Mouse (Mus musculus) embryo, embryonic 11 days (tissue): ENCODE measurements around the gene Tor2a.
A peak's percentile ranks its signal among the peaks of the same experiment; 100 is the strongest.

Source experiments
- DNase-seq: peaks from one replicate; pipeline ENCODE4 v3.0.0-alpha.2; 2015

Gene Tor2a

DNA sequence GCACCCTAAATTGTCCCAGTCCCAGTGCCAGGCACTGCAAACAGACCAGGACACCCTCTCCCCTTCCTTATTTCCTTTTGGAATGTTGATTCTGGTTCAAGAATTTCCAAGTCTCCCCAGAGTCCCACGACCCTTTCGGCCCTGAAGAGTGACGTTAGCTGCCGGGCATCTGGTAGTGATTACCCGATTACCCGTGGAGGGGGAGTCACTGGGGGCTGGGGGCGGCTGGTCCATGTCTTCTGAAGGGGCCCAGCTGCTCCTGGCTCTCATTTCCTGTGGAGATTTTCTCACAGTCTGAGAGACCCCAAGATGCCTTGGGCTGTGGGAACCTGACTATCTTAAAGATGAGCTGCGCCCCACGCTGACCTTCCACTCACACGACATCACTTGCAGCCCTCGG lies 26.2 kb upstream of the Tor2a start:
- DNase-seq = peak; percentile 85

DNA sequence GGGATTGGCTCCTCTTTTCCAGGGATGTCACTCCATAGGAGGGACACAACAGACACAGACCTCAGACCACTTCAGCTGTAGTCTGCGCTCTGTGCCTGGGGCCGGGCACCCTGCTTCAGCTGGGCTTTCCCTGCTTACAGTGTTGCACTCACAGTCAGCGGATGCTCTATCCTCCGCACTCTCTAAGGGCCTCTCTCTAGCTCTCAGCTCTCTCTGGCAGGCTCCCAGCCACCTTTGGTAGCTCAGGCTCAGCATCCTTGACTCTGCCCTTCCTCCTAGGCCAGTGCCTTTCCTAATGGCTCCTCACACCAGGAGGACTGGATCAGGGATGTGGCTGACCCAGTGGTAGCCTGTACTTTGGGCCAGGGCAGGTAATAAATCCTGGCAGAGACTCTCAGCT lies 25.1 kb upstream of the Tor2a start:
- DNase-seq = no peak

DNA sequence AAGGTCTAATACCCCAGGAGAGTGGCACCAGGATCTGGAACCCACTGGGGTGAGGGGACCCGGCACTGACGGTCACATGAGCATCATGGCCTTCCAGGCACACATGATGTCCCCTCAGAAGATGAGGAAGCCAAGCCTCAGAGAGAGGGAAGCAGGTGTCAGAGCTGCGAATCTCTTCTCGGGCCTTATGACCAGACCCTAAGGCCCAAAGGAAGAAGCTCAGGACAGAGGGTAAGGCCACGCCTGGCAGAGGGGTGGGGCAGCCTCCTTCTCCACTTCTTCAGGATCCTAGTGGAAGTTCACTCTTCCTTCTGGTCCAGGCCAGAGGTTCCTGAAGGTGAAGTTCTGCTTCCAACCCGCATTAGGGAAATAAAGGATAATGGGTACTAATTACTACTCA lies 24.3 kb upstream of the Tor2a start:
- no peak for DNase-seq

DNA sequence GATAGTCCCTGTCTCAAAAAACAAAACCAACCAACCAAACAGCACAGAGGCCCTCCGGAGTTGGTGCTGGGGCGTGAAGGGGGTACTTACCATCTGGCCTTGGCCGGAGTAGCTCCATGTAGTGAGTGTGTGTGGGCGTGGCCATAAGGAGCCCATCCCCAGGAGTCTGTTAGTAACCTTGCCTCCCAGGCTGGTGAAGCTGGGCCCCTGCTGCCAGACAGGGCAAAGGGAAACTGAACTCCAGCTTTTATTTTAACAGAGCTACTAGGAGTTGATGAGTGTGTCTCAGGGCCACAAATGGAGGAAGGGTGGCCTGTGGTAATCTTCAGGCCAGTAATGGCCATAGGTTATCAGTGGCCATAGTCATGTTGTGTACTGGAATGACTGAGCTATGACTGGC lies 22.6 kb upstream of the Tor2a start:
- no peak for DNase-seq

DNA sequence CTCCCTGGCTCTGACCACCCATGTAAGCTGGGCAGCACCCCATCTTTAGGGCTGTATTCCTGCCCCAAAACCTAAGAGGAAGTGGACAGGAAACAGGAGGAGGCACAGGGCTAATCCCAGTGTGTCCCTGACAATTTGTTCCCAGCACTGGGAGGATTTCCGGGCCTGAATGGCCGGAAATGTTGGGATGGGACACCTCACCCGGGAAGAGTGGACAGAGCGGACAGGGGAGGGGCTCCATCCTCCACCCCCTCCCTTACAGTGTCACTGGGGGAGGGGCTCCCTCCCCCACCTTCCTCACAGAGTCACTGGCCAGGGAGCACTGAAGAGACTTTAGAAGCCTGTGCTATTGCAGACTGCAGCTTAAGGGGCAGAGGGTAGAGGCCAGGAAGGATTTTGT lies 22.1 kb upstream of the Tor2a start:
- DNase-seq = no peak

DNA sequence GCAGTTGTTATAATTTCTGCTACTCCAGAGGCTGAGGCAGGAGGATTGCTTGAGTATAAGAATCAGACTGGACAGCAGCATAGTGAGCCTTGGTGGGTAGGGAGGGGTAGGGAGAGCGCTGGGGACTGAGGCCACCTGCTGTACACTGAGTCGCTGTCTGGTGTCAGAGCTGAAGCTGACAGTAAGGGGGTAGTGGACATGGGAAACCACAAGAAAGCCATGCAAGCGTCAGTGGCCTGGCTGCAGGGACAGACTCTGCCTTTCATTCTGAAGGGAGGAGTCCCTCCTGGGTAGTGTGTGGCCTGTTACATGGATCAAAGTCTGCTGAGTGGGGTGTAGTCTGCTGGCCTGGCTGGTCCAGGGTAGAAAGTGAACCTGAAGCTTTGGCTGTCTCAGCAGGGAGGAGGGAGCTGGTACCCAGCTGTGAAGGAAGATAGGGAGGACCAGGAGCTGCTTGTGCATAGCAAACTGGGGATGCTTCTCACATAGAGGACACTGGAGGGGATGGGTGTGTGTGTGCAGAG lies 20.7 kb upstream of the Tor2a start:
- no peak for DNase-seq

DNA sequence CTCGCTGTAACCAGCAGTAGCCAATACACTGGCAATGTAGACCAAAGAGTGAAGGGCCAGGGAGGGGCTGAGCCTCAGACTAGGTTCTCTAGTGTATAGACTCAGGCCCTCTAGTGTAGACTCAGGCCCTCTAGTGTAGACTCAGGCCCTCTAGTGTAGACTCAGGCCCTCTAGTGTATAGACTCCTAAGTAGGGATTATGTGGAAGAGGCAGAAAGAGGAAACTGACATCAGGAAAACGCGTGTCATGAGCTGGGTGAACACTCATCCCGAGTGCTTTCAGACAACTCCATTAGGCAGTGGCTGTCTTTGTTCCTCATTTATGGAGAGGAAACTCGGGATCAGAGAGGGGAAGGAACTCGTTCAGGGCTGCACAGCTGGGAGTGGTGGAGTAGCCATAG lies 20.0 kb upstream of the Tor2a start:
- DNase-seq = no peak

DNA sequence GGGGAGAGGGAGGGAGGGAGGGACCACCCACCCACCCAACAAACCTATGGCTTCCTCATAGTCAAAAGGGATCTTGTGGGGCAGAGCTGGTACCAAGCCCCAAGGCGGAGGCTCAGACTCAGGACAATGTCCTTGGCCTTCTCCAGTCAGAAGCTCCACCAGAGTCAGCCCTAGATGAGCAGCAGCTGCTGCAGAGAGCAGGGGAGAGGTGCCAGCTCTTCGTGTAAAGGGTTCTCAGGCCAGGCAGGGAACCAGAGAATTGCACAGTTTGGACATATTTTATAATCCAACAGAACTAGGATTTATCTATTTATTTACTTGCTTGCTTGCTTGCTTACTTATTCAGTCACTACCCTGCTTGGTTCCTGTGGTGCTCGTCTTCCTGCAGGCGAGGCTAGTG lies 17.7 kb upstream of the Tor2a start:
- no peak for DNase-seq

DNA sequence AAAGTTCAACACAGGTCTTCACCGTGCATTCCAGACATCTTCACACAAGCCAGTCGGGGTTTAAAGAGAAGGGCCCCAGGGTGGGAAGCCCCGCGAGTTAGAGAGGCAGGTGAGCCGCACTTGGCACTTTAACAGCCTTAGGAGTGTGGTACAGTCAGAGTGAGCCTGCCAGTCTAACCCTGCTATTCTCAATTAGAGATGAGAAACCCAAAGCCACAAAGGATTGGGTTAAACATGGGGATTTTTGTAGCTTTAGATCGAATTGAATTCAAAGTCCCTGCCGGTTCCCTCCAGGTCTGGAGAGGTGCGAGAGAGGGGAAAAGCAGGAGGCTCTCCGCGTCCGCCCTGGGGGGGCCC lies 16.1 kb upstream of the Tor2a start, which contains the start of gene 6330409D20Rik:
TSS of gene 6330409D20Rik (minus strand) at position 101 of the 357 bp plus-strand sequence.
- no peak for DNase-seq

DNA sequence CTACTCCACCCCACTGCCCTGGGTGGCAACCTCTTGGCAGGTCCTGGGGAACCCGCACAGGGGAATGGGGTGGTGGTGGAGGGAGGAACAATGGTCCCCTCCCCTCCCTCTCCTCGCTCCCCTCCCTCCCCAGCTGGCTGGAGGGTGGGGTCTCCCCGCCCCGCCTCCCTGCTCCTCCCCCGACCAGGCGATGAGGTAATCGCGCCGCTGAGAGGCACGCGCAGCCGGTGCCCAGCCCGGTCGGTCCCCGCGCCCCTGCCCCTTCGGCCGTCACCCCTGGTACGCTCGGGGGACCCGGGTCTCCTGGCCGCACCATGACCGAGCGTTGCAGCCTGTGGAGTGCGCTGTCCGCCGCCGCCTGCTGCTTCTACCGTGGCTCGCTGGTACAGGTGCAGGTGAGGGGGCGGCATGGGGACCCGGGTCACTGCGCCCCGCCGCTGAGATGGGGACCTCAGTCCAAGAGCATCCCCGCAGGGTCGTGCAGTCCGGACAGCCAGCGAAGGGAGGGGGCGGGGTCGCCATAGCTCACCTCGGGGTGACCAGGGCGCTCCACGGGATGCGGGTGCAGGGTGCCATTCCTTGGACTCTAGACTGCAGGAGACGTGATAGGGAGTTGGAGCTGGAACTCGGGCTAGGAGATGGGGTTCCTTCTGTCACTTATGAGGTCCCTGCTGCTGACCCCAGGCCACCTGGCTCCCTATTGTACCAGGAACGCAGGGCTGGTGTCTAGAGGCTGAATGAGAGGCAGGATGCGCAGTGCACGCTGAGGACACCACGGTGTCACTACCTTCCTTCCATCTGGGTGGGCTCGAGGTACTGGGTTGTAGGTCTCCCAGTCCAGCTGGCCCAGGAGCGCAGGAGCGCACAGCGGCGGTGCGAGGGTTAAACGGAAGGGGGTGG lies 15.5 kb upstream of the Tor2a start:
- DNase-seq = peak; percentile 78

DNA sequence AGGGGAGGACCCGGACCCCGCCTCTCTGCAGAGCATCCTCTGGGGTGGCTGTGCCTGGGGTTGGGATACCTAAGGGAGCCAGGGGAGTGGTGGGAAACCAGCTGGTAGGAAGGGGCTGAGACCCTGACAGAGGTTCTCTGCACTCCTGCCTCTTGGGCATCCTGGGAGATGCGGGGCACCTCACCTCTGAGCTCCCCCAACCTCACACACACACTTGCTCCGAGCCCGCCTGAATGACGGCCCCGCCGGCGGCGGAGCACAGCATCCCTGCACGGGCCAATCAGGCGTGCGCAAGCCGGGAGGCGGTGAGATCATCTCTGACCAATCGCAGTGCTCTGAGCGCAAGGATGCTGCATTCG lies 14.9 kb upstream of the Tor2a start:
- DNase-seq = peak; percentile 87

DNA sequence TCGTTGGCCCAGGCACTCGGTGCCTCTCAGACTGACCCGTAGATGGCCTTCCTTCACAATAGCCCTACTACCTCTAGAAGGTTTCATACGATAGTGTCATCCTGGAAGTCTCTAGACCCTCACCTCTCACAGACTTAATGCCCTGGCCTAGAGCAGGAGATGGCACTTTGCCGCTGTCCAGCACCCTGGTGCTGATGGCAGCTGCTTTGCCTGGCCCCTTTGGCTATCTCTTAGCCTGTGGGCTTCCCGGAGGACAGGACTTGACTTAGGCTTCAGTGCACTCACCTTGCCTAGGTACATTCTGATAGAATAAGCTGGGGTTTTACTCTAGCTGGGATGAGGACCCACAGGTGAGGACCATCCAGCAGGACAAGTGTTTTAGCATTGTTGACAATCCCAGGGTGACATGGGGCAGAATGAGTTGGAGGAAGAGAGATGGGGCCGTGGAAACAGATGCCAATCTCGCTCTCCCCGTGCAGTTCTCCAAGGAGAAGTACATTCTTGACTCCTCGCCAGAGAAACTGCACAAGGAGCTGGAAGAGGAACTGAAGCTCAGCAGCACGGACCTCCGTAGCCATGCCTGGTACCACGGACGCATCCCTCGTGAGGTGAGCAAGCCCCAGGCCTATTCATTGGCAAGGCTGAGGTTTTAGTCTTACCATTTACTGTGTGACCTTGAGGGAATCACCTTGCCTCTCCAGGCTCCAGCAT lies 12.6 kb upstream of the Tor2a start:
- no peak for DNase-seq

DNA sequence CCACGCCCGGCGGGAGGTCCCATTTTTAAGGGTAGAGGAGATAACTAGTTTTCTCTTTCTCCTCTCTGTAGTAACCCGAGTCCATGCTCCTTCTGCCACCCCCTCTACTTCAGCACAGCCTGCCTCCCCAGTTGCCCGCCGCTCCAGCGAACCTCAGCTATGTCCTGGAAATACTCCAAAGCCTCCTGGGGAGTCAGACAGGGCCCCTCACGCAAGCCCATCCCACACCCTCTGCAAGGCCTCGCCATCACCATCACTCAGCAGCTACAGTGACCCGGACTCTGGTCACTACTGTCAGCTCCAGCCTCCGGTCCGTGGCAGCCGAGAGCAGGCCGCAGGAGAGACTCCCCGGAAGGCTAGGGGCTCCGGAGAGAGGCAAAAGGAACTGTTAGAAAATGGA lies 8.0 kb upstream of the Tor2a start:
- DNase-seq = no peak

DNA sequence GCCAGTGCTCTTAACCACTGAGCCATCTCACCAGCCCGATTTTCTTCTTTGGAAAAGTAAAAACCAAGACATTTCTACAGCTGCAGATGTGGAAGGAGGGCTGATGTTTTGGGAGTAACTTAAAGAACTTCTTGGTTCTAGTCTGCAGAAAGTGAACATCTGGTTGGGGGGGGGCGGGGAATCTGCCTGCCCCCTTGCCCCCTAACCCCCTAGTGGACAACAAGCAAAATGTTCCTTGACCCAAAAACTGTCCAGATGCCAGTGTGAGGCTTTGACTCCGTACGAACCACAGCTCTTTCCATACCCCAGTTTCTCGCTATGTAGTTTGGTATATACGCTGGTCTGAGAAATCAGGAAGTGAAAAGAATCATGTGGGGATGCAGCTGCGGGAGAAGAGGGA lies 6.8 kb upstream of the Tor2a start:
- DNase-seq = no peak

DNA sequence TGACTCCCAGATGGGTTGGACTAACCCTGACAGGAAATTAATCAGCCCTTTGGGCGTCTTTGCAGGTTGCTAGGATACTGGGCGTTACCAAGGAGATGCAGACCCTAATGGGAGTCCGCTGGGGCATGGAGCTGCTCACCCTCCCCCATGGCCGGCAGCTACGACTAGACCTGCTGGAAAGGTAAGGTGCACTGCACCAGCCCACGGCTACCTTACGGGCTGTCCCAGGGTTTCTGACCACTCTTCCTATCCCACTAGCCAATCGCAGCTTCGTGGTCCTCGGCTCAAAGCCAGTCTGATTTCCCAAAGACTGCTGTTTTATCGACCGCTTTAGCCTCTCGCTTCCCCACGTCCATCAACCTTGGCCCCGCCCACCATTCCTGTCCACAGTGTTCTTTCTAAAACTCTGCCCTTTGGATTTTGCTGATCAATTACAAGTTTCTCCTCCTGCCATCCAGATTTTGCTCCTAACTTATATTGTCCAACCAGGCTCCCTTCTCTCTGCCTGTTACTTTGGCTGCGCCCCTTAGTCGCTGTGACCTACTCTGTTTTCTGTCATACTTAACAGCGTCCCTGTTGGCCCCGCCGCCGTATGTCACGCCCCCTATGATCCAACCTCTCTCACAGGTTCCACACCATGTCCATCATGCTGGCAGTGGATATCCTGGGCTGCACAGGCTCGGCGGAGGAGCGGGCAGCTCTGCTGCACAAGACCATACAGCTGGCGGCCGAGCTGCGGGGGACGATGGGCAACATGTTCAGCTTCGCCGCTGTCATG lies 6.0 kb upstream of the Tor2a start:
- DNase-seq = peak; percentile 87

DNA sequence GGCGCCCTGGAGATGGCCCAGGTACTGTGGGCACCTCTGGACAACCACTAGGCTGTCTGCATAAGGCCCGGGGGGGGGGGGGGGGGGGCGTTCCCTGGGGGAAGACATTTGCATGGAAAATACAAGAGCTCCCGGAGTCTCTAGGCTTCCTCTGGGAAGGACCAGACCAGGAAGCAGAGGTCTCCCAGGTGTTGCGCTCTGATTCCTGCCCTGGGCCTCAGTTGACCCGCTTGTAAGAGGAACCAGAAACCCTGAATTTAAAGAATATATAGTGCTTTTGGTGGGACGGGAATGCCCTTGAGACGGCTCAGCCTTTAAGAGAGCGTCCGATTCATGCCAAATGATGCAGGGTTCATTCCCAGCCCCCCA lies 5.4 kb upstream of the Tor2a start:
- DNase-seq = no peak

DNA sequence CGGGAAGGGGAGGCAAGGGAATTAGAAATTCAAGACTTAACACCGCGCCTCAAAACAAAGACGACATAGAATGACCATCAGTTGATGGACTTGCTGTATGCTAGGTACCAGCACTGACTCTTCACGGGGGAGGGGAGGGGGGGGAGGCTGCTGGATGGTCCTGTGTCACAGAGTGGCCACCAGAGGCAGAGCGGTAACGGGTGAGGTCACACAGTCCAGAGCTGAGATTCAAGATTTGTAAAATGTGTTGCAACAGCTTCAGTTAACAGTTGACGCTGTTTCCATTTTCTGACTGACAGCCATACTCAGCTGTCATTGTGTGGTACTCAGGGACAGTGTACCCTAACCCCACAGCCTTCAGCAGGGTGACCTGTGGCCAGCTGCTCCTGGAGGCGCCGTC lies 4.9 kb upstream of the Tor2a start:
- DNase-seq = peak; percentile 36

DNA sequence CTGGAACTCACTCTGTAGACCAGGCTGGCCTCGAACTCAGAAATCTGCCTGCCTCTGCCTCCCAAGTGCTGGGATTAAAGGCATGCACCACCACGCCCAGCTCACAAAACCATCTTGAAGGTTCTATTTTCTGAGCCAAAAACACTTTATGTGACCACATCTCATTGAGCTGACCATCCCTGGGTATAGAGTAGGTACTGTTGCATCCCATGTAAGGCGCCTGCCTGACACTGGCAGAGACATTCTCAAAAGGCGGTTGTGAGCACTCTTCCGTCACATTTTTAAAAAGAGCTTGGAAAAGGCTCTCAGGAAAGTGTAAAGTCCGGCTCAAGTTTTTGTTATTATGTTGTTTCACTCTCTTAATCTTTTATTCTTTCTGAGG lies 369 bp upstream of the Tor2a start:
- no peak for DNase-seq

DNA sequence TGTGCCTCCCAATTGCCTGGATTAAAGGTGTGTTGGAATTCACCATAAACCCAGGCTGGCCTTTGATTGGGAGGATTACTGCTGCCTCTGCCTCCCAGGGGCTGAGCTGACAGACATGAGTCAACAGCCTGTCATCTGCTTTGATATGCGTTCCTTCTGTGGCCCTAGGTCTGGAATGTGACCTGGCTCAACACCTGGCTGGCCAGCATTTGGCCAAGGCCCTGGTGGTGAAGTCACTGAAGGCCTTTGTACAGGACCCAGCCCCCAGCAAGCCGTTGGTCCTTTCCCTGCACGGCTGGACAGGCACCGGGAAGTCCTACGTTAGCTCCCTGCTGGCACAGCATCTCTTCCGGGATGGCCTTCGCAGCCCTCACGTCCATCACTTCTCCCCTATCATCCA lies 1.5 kb downstream of the Tor2a start:
- no peak for DNase-seq

DNA sequence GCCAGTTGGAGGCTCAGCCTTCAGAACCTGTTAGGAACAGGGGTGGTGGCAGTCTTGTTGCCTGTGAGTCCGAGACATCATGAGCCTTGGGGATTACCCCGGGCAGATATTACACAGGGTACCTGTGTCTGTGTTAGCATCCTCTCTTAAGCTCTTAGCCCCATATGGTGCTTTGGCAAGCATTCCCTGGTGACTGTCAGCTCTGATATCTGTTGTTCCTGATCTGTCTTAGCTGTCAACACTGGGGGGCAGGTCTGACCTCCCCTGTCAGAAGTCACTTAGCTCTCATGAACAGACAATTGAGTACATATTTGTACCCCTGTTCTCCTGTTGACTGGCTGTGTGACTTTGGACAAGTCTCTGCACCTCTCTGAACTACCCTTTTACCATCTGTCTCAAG lies 2.0 kb downstream of the Tor2a start:
- DNase-seq = no peak

DNA sequence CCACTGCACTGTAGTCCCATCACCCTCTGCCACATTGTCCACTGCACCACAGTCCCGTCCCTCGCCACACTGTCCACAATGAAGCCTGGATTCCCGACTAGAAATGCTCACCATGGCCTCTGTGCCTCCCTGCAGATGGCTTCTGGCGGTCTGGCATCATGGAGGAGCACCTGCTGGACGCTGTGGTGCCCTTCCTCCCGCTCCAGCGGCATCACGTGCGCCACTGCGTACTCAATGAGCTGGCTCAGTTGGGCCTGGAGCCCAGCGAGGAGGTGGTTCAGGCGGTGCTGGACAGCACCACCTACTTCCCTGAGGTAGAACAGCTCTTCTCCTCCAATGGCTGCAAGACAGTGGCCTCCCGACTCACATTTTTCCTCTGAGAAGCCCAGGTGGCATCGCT lies 4.3 kb downstream of the Tor2a start:
- no peak for DNase-seq

DNA sequence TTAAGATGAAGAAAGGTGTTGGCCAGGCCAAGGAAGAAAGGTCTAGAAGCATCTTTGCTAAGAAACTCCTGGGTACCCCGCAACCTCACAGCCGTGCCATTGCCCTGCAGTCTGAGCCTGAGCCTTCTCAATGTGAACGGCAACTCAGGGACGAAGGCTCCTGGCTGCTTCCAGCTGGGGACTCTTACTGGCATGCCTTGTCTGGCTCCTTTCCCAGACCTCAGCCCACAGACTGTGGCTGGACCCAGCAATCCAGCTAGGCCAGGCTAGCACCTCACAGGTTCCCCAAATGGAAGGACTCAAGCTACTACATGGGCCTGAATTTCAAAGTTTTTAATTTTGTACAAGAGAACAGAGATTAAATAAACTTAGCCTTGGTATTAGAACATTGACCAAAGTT lies 4.8 kb downstream of the Tor2a start:
- no peak for DNase-seq

DNA sequence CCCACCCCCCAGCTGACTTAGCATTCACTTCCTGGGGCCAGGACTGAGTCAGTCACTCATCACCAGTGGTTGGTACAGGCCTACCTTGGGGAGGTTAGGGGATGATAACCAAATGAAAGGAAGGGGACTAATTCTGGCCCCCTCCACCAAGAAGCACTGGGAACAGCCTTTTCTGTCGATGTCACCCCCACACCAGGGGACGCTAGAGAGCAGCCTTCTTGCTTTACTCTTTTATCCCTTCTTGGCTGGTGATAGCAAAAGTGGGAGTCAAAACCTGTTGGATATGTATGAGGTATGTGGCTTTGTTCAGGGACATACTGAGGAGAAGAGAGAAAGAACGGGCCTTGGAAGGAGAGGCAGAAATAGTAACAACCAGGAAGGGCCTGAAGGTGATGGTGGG lies 6.3 kb downstream of the Tor2a start:
- no peak for DNase-seq

DNA sequence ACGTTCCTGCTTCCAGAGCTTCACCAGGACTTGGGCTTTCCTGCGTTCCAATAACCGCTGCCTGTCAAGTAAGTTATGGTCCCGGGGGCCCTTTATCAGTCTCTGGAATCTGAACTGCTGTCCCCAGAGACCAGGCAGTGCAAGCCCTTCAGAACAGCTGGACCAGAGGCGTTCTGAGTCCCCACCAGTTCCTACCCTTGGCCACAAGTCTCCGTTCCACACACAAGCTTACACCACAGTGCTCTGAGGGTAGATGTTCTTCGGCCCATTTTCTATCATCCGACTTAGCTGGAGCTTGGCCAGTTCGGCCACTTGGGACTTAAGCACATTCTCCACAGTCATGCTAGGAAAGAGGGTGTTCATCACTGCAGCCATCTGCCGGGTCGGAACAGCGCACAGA lies 10.2 kb downstream of the Tor2a start:
- DNase-seq = no peak
